Mouse (Mus musculus) kidney, embryonic 15.5 days (tissue): ENCODE measurements around the gene Ppm1f. TPM values are rescaled to one million over a fixed set of nuclear protein-coding genes. Genes with fewer than 3 reads are reported as not detected.

Experiments used
- ATAC-seq: fragments of 200-750 bp; cut with Nextera tagmentation; replicated peaks from 2 replicates; pipeline ENCODE4 v1.8.0; 2017; ENCODE audit warnings: moderate TSS enrichment; ENCODE audit not compliant: low FRiP score
- H3K27ac ChIP-seq: fragments of 300-500 bp; sonication (generic); 2 replicates; pipeline ENCODE4 v1.5.1; 2015; ENCODE audit warnings: mild to moderate bottlenecking, inconsistent platforms
- H3K27me3 ChIP-seq: fragments of 300-500 bp; sonication (generic); 2 replicates; pipeline ENCODE4 v1.6.1; 2015; ENCODE audit warnings: inconsistent platforms
- H3K36me3 ChIP-seq: fragments of 300-500 bp; sonication (generic); 2 replicates; pipeline ENCODE4 v1.6.1; 2015; ENCODE audit warnings: inconsistent platforms
- H3K4me1 ChIP-seq: fragments of 300-500 bp; sonication (generic); 2 replicates; pipeline ENCODE4 v1.6.1; 2015; ENCODE audit warnings: inconsistent platforms
- H3K4me2 ChIP-seq: fragments of 300-500 bp; sonication (generic); 2 replicates; pipeline ENCODE4 v1.6.1; 2015; ENCODE audit warnings: moderate library complexity, mild to moderate bottlenecking, inconsistent platforms
- H3K4me3 ChIP-seq: fragments of 300-500 bp; sonication (generic); replicated peaks from 2 replicates; pipeline ENCODE4 v1.5.1; 2015; ENCODE audit warnings: mild to moderate bottlenecking, inconsistent platforms
- H3K9ac ChIP-seq: fragments of 300-500 bp; sonication (generic); 2 replicates; pipeline ENCODE4 v1.6.1; 2015; ENCODE audit warnings: mild to moderate bottlenecking, inconsistent platforms
- H3K9me3 ChIP-seq: fragments of 300-500 bp; sonication (generic); replicated peaks from 2 replicates; pipeline ENCODE4 v1.6.1; 2016; ENCODE audit warnings: inconsistent platforms
- WGBS: fragments of 180-500 bp; shearing (Covaris S2); methylation state at CpG from one replicate; pipeline ENCODE4 v1.1.7; 2015; ENCODE audit warnings: mixed read lengths; 5-methylcytosine and 5-hydroxymethylcytosine counted together
- polyA plus RNA-seq: library from polyadenylated mRNA; unstranded; fragments of >200 nt; fragmentation: Nextera tagmentation; extraction: Ambion mirVana; gene quantifications from 2 replicates; pipeline ENCODE4 v1.2.1, GENCODE M21; 2015

Gene Ppm1f
- polyA plus RNA-seq, 1 experiment from 2014 or later, result 31.7 TPM

DNA sequence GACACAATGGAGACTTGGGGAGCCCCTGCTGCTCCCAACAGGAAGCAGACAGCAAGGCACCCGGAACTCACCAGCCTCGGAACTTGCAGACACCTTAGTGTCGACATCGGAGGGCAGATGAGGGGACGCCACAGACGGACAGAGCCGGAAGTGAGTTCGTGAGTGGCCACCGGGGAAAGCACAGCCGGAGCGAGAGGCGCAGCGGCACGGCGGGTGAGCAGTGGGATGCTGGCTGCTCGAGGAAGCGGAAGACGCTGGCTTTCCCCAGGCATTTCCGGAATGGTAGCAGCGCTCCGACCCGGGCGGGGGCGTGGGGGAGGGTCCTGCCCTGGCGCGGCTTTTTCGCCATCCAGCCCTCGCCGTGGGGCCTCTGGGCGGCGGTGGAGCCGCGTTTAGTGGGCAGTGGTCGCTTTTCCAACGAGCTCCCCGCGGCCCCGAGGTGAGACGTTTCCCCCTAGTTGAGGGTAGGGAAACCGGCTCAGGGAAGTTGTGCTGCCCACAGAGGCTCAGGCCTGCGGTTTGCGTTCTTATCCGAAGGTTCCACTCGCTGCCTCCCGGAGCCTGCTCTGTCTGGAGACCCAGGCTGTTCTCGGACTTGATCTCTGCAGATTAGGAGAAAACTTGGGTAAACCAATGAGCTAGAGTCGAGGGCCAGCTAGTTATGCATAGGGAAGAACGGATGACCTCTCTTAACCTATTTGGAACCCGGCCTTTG is 25.5 kb upstream of the Ppm1f start, which contains the start of the genes Top3b and Vpreb1:
Gene Top3b (plus strand): TSS at position 120 of the 715 bp plus-strand sequence.
Gene Vpreb1 (minus strand): TSS at position 227 of the 715 bp plus-strand sequence.
- peak within 1 kb of the TSS; percentile 95 for H3K27ac ChIP-seq
- ATAC-seq, result peak; percentile 98
- peaks cover 1% of the 10 kb centered on the region; the same call in 1 of the 2 replicates for H3K9me3 ChIP-seq
- under 1% methylated on average over 49 of the region's 49 CpGs for WGBS
- peaks cover 13% of the 10 kb centered on the region for H3K4me1 ChIP-seq
- H3K9ac ChIP-seq, result peak within 1 kb of the TSS; percentile 90
- H3K4me2 ChIP-seq, result peak within 1 kb of the TSS; percentile 71
- H3K27me3 ChIP-seq, result no peaks in the 10 kb centered on the region
- peak within 1 kb of the TSS; percentile 66 for H3K4me3 ChIP-seq
- H3K36me3 ChIP-seq, result peaks cover 8% of the 10 kb centered on the region

DNA sequence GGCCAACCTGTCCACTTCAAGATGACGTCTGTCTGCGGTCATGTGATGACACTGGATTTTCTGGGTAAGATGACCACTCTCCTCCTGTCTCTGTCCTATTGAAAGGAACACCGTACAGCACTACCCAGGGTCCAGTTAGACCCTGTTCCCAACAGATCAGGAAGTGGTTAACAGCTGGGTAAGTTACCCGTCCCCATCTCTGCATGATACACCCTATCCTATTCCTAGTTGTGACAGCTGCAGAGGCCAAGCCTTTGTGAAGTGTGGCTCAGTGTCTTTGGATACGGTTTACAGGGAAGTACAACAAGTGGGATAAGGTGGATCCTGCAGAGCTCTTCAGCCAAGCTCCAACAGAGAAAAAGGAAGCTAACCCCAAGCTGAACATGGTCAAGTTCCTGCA is 17.2 kb upstream of the Ppm1f start:
- ATAC-seq, result no peak
- H3K27ac ChIP-seq, result no peak overlapping the region
- no peaks in the 10 kb centered on the region for H3K27me3 ChIP-seq
- H3K4me1 ChIP-seq, result no peaks in the 10 kb centered on the region
- no peak overlapping the region for H3K9ac ChIP-seq
- H3K36me3 ChIP-seq, result peaks cover 88% of the 10 kb centered on the region
- no peak overlapping the region for H3K4me2 ChIP-seq
- peaks cover 7% of the 10 kb centered on the region; the same call in 1 of the 2 replicates for H3K9me3 ChIP-seq
- WGBS, result 92% methylated on average over 5 of the region's 5 CpGs
- no peak overlapping the region for H3K4me3 ChIP-seq

DNA sequence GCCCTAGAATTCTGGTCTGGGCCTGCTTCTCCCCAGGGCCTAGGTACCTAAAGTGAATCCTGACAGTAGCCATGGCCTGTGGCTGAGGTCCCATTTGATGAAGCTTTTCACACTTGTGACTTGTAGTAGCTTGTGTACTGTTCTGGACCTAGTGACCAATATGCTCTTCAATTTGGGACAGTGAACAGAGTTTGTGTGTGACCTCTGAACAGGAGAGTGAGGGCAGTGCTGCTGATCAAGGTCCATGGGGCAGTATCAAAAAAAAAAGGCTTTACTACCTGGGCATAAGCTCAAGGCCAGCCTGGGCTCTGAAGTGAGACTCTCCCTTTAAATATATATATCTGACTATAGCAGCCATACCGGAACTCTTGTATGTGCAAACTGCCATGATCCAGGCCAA is 7.9 kb upstream of the Ppm1f start:
- Histone ChIP-seq H3K27ac (no peak overlapping the region), H3K9ac (no peak overlapping the region), H3K4me3 (no peak overlapping the region), H3K4me1 (no peaks in the 10 kb centered on the region), H3K36me3 (peaks cover 100% of the 10 kb centered on the region), H3K9me3 (no peaks in the 10 kb centered on the region), H3K27me3 (no peaks in the 10 kb centered on the region), H3K4me2 (no peak overlapping the region)
- no peak for ATAC-seq
- WGBS, result 94% methylated on average over 1 of the region's 1 CpGs

DNA sequence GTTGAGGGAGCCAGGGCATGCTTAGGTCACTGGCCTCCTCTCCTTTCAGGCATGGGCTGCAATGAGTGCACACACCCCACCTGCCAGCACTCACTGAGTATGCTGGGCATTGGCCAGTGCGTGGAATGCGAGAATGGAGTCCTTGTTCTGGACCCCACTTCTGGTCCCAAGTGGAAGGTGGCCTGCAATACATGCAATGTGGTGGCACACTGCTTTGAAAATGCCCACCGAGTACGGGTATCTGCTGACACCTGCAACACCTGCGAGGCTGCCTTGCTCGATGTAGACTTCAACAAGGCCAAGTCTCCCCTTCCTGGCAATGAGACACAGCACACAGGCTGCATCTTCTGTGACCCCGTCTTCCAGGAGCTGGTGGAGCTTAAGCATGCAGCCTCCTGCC is 3.9 kb upstream of the Ppm1f start:
- Histone ChIP-seq H3K36me3 (peaks cover 75% of the 10 kb centered on the region), H3K27ac (no peak overlapping the region), H3K27me3 (no peaks in the 10 kb centered on the region), H3K4me3 (no peak overlapping the region), H3K4me2 (no peak overlapping the region), H3K9me3 (no peaks in the 10 kb centered on the region), H3K9ac (no peak overlapping the region), H3K4me1 (peaks cover 8% of the 10 kb centered on the region)
- WGBS, result 93% methylated on average over 7 of the region's 7 CpGs
- no peak for ATAC-seq

DNA sequence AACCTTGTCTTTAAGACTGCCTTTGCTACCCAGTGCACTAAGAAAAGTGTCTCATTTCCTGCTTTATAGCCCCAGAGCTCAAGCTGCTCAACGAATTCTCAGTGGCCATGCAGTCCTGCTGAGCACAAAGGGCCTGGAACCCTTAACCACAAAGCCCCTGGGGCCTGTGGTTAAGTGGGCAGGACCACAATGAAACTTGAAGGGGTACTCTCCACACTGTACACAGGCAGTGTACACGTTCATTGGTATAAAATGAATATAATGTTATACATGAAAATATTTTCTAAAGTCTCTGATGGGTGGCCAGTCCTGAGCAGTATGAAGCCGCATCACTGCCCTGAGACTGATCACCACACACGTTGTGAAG is 271 bp upstream of the Ppm1f start:
- Histone ChIP-seq H3K36me3 (peaks cover 39% of the 10 kb centered on the region), H3K9ac (no peak overlapping the region), H3K4me3 (peak overlapping the region; percentile 68), H3K4me1 (peaks cover 17% of the 10 kb centered on the region), H3K4me2 (peak overlapping the region; percentile 68), H3K9me3 (no peaks in the 10 kb centered on the region), H3K27ac (peak overlapping the region; percentile 41; the same call in 1 of the 2 replicates), H3K27me3 (no peaks in the 10 kb centered on the region)
- WGBS, result 19% methylated on average over 4 of the region's 4 CpGs
- no peak for ATAC-seq

DNA sequence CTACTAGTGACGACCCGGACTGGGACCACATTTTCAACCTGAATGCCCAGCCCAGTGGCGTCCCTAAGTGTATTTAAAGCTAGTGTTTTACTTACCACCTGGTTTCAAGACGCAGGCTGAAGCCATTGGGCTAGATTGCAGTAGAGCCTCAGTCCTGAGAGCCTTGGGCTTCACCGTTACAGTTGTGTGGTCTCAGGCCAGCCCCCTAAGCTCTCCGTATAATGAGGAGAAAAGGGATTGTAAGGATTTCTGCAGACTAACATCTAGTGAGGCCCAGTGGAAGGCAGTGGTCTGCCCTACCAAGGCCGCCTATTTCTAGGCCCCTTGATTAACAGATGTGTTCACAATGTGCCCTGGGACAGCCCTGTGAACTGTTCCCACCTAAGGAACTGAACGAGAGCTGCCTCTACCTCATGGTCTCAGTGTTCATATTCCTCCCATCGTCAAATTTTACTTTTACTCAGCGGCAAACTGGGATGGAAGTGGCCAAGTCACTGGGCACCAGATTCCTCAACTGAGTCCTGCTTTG is 851 bp downstream of the Ppm1f start:
- peak overlapping the region; percentile 68 for H3K4me2 ChIP-seq
- peak overlapping the region; percentile 45 for H3K27ac ChIP-seq

DNA sequence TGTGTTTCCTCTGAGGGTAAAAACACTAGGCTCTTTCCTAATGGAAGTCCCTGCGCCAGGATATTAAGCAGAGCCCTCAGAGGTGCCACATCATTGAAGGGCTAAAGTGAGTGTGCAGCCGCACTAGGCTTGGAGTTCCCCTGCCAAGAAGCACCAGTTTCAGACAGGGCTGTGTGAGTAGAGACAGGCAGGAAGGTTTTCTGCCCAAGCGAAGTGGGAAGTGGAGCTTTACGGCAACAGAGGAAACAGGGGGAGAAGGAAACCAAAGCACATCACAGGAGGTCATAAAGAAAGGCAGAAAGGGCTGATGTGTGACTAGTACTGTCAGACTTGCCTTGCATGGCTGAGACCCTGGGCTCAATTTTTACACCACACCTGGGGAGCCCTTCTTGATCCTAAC is 6.1 kb downstream of the Ppm1f start:
- Histone ChIP-seq H3K27me3 (no peaks in the 10 kb centered on the region), H3K4me3 (no peak overlapping the region), H3K4me1 (peaks cover 9% of the 10 kb centered on the region), H3K9ac (no peak overlapping the region), H3K9me3 (no peaks in the 10 kb centered on the region), H3K36me3 (peaks cover 39% of the 10 kb centered on the region), H3K4me2 (no peak overlapping the region), H3K27ac (peak overlapping the region; percentile 30; the same call in 1 of the 2 replicates)
- no peak for ATAC-seq
- WGBS, result 74% methylated on average over 4 of the region's 4 CpGs

More for the DNA sequence above, 851 bp downstream of the Ppm1f start:
- peak overlapping the region; percentile 68 for H3K4me3 ChIP-seq
- peak; percentile 43 for ATAC-seq
- no peaks in the 10 kb centered on the region for H3K27me3 ChIP-seq
- peak overlapping the region; percentile 72 for H3K9ac ChIP-seq
- H3K4me1 ChIP-seq, result peaks cover 17% of the 10 kb centered on the region
- H3K36me3 ChIP-seq, result peaks cover 28% of the 10 kb centered on the region
- no peaks in the 10 kb centered on the region for H3K9me3 ChIP-seq
- 22% methylated on average over 10 of the region's 10 CpGs for WGBS

DNA sequence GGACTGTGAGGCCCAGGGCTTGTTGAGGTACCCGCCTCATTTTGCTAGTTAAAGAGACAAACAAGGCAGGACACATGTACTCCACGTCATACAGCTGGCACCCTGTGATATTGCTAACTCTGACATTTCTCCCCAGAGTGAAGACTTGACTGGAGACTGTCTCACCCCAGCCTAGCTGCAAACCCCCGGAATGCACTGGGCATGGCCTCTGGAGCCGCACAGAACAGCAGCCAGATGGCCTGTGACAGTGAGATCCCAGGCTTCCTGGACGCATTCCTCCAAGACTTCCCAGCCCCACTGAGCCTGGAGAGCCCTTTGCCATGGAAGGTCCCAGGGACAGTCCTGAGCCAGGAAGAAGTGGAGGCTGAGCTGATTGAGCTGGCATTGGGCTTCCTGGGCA is 6.9 kb downstream of the Ppm1f start:
- Histone ChIP-seq H3K4me3 (no peak overlapping the region), H3K36me3 (peaks cover 48% of the 10 kb centered on the region), H3K9me3 (no peaks in the 10 kb centered on the region), H3K4me1 (0 out of 2 replicates have a peak, but pooled peaks cover 4% of the 10 kb centered on the region), H3K27me3 (no peaks in the 10 kb centered on the region), H3K4me2 (no peak overlapping the region), H3K9ac (no peak overlapping the region), H3K27ac (no peak overlapping the region)
- 84% methylated on average over 5 of the region's 5 CpGs for WGBS
- ATAC-seq, result no peak

DNA sequence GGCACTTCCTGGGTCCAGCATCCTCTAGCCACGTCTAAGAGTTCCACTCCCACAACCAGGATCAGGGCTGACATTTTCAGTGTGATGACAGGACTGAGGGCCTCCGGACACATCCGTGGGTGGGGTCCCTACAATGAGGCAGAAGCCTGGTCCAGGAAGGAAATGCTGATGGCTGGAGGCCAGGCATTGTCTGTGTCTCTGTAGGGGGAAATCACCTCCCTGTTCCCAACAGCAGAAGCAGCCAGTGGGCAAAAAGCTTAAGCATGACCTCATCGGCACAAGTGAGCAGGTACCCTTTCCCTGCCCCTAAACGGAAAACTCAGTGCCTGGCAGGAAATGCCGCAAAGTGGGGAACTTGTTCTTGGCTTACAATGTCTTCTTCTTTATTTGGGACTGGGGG is 11.5 kb downstream of the Ppm1f start:
- H3K9ac ChIP-seq, result no peak overlapping the region
- peak; percentile 61; the same call in 1 of the 2 replicates for ATAC-seq
- no peaks in the 10 kb centered on the region for H3K27me3 ChIP-seq
- peak overlapping the region; percentile 77; the same call in 1 of the 2 replicates for H3K27ac ChIP-seq
- WGBS, result 70% methylated on average over 6 of the region's 6 CpGs
- H3K9me3 ChIP-seq, result no peaks in the 10 kb centered on the region
- H3K4me3 ChIP-seq, result no peak overlapping the region
- peaks cover 4% of the 10 kb centered on the region; the same call in 1 of the 2 replicates for H3K4me1 ChIP-seq
- no peak overlapping the region for H3K4me2 ChIP-seq
- H3K36me3 ChIP-seq, result peaks cover 85% of the 10 kb centered on the region

DNA sequence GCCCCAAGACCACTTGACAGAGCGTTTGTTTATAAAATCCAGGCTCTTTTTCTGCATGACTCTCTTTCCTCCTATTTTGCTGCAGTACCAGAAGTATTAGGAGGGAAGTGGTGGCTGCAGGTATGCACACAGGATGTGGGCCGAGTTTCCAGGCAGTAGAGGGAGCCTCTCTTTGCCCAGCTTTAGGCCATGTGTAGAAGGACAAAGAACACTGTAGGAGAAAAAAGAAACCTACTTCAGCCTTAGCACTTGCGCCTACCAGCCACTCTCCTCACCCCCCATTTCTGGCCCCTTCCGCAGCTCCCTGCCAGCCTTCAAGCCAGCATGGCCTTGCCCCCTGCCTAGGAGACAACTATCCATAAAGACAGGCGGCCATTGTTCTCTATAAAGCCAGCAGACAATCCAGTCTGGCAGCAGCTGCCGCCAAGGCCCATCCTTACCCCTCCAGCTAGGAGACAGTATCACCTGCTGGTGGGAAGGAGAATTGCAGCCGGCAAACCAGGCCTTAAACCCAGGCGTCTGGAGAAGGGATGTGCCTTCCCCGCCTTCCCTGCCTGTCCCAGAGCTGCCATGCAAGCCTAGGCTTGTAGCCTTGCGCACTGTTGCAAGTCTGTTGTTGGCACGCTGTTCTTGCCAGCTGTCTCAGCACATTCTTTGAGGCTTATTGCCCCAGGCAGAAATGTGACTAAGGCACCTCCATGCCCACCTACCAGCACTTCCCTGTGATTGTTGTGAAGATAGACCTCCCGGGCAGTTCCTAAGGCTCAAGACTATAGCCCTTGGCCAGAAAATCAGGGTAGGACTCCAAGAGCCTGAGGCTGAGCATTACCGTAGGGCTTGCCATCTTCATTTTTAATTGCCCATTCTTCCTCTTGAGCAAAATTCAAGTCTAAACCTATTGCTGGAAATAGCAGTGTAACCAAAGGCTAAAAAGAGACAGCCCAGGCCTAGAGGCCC is 15.7 kb downstream of the Ppm1f start:
- H3K9ac ChIP-seq, result no peak overlapping the region
- H3K27me3 ChIP-seq, result no peaks in the 10 kb centered on the region
- ATAC-seq, result peak; percentile 89
- H3K36me3 ChIP-seq, result peaks cover 89% of the 10 kb centered on the region
- H3K27ac ChIP-seq, result peak overlapping the region; percentile 41
- H3K4me3 ChIP-seq, result no peak overlapping the region
- no peaks in the 10 kb centered on the region for H3K9me3 ChIP-seq
- peaks cover 4% of the 10 kb centered on the region; the same call in 1 of the 2 replicates for H3K4me1 ChIP-seq
- no peak overlapping the region for H3K4me2 ChIP-seq
- WGBS, result 48% methylated on average over 13 of the region's 13 CpGs

DNA sequence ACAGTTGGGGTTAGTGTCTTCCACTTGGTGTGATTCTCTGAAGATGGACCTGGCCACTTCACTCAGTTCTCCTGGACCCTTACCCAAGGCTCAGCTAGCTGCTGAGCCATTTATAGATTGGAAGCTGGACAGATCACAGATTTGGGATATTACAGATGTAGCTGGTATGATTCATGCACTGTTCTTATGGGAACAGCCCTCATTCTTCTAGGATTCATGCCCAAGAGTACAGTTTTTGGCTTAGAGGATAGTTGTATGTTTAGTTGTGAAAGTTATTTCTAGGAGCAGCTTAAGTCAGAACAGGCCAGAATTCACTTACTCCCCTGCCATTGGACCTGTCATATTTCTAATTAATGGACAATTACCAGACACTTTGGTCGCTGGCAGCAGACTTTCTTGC is 17.2 kb downstream of the Ppm1f start:
- Histone ChIP-seq H3K27me3 (no peaks in the 10 kb centered on the region), H3K4me2 (no peak overlapping the region), H3K27ac (no peak overlapping the region), H3K9me3 (no peaks in the 10 kb centered on the region), H3K36me3 (peaks cover 90% of the 10 kb centered on the region), H3K9ac (no peak overlapping the region), H3K4me1 (peaks cover 4% of the 10 kb centered on the region; the same call in 1 of the 2 replicates), H3K4me3 (no peak overlapping the region)
- ATAC-seq, result no peak
- WGBS, result 87% methylated on average over 1 of the region's 1 CpGs
